Mouse (Mus musculus): ENCODE results near the gene Opn1sw.
"Not testable (repeated sequence)": the region's sequence is repeated elsewhere in the genome, so short reads cannot be mapped to it uniquely, and the experiment has no call there.

The Opn1sw gene

DNA sequence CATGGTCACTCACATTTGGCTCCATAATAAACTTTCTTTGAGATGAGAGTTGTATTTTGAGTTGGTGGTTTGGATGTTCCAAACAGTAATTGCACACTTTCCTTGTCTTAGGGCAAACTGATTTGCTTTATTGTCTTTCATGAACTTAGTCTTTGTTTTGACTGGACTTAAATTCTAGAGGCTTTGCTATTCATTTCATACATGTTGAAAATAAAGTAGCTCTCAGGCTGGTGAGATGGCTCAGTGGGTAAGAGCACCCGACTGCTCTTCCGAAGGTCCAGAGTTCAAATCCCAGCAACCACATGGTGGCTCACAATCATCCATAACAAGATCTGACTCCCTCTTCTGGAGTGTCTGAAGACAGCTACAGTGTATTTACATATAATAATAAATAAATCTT is 41.8 kb downstream of the Opn1sw start:
- DNase-seq (ENCODE audit: low read depth), result not testable (repeated sequence)

DNA sequence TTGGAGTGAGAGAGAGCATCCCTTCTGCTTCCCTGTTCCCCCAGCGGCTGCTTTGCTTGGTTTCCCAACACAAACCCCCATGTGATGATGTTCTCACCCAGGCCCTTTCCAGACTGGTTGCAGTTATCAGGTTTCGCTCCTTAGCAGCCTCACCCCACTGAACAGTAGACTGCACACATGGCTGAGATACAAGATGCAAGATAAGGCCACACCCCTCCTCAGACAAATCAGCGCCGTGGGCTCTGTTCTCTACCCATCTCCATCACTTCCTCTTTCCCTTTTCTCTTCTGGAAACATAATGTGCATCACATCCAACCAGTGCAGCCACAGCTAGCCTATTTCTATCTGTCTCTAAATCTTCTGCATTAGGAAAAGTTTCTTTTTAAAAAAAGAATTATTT is 58.8 kb downstream of the Opn1sw start:
- no peak for DNase-seq (ENCODE audit: low read depth)

DNA sequence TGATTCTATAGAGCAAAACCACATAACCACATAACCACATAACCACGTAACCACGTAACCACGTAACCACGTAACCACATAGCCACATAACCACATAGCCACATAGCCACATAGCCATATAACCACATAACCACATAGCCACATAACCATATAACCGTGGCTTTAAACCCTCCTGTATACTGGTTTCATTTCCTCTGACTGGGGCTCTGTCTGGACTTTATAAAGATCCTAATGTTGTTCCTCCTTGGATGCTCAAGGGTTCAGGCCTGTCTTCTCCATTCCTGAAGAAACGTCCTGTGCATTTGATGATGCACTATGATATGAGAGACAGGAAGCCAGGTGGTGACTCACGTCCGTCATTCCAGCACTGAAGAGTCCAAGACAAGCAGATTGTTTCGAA is 61.3 kb downstream of the Opn1sw start:
- no peak for DNase-seq (ENCODE audit: low read depth)
